Mouse (Mus musculus) stomach, postnatal 0 days (tissue): ENCODE measurements at regions not wholly inside any gene's neighbourhood (a gene's known extent, or its start where the extent isn't known, plus 50 kb on each side); places are given as distances from the start of the nearest gene placed in this dataset.

Experiments used
- CTCF ChIP-seq: IDR thresholded peaks from 2 replicates; pipeline ENCODE4 v1.5.1; 2016; ENCODE audit warnings: antibody characterized with exemption, low read depth, mild to moderate bottlenecking, moderate library complexity
- EP300 ChIP-seq: optimal IDR thresholded peaks from 2 replicates; pipeline ENCODE3; 2016; ENCODE audit warnings: antibody characterized with exemption

DNA sequence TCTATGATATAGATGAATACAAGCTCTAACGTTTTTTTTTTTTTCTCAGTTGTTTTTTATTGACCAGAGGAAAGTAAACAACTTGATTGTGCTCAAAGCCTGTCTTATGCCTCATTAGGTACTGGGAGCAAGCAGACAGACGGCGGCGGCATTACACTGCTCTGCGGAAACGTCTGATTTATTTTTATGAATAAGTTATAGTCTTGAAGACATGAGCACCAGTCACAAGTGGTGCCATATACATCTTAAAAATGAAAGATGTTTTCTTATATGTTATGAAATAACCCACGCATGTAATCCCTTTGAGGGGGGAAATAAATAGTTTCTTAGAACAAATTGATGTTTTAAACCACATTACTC, 177.1 kb downstream of the Nup35 start:
- no peak for TF ChIP-seq EP300
- TF ChIP-seq CTCF, result no peak
